Mouse (Mus musculus): ENCODE measurements around the gene H60b.
"Not testable (repeated sequence)": the region's sequence is repeated elsewhere in the genome, so short reads cannot be mapped to it uniquely, and the experiment has no call there.

H60b gene

GRCm38 (mm10) chr10:22165328-22166003 lies 7.1 kb downstream of the H60b start:
- DNase-seq (ENCODE audit: low read depth, low spot score), result not testable (repeated sequence)

GRCm38 (mm10) chr10:22166025-22166424 lies 7.6 kb downstream of the H60b start:
- not testable (repeated sequence) for DNase-seq (ENCODE audit: low read depth, low spot score)

- DNase-seq (ENCODE audit: low read depth, low spot score), result not testable (repeated sequence)
These were observed 8.7 kb downstream of the H60b start for GRCm38 (mm10) chr10:22167061-22167460.

GRCm38 (mm10) chr10:22169116-22169515 lies 10.7 kb downstream of the H60b start:
- not testable (repeated sequence) for DNase-seq (ENCODE audit: low read depth, low spot score)

GRCm38 (mm10) chr10:22172431-22173334 lies 14.3 kb downstream of the H60b start:
- DNase-seq (ENCODE audit: low read depth, low spot score), result not testable (repeated sequence)

GRCm38 (mm10) chr10:22173335-22174189 lies 15.2 kb downstream of the H60b start:
- DNase-seq (ENCODE audit: low read depth, low spot score), result not testable (repeated sequence)

- not testable (repeated sequence) for DNase-seq (ENCODE audit: low read depth, low spot score)
These were observed 15.8 kb downstream of the H60b start for GRCm38 (mm10) chr10:22174190-22174487.

- DNase-seq (ENCODE audit: low read depth, low spot score), result not testable (repeated sequence)
These were observed 18.1 kb downstream of the H60b start for GRCm38 (mm10) chr10:22176515-22176914.

GRCm38 (mm10) chr10:22191035-22191434 lies 32.6 kb downstream of the H60b start:
- DNase-seq (ENCODE audit: low read depth, low spot score), result not testable (repeated sequence)

- DNase-seq (ENCODE audit: low read depth, low spot score), result not testable (repeated sequence)
These were observed 43.0 kb downstream of the H60b start for GRCm38 (mm10) chr10:22201352-22201751.

- not testable (repeated sequence) for DNase-seq (ENCODE audit: low read depth, low spot score)
These were observed 44.6 kb downstream of the H60b start for GRCm38 (mm10) chr10:22202784-22203583.

GRCm38 (mm10) chr10:22206443-22206842 lies 48.1 kb downstream of the H60b start:
- not testable (repeated sequence) for DNase-seq (ENCODE audit: low read depth, low spot score)

- peak; percentile 55 for DNase-seq (ENCODE audit: low read depth, low spot score)
These were observed 53.8 kb downstream of the H60b start for GRCm38 (mm10) chr10:22212012-22212696.

- not testable (repeated sequence) for DNase-seq (ENCODE audit: low read depth, low spot score)
These were observed 65.3 kb downstream of the H60b start for GRCm38 (mm10) chr10:22223474-22224349.

GRCm38 (mm10) chr10:22265060-22265459 lies 106.7 kb downstream of the H60b start:
- DNase-seq (ENCODE audit: low read depth, low spot score), result no peak

- not testable (repeated sequence) for DNase-seq (ENCODE audit: low read depth, low spot score)
These were observed 112.7 kb downstream of the H60b start for GRCm38 (mm10) chr10:22270879-22271786.

GRCm38 (mm10) chr10:22272914-22273683 lies 114.7 kb downstream of the H60b start:
- not testable (repeated sequence) for DNase-seq (ENCODE audit: low read depth, low spot score)
